Mouse (Mus musculus) heart, postnatal 0 days (tissue): ENCODE results near the gene Dnajc17. TPM values are rescaled to one million over a fixed set of nuclear protein-coding genes. Genes with fewer than 3 reads are reported as not detected.

ENCODE experiments used
- ATAC-seq: fragments of 200-750 bp; cut with Nextera tagmentation; 2 replicates; pipeline ENCODE4 v1.8.0; 2017; ENCODE audit warnings: low read depth, moderate number of reproducible peaks, moderate library complexity; ENCODE audit not compliant: insufficient read depth
- DNase-seq: peaks from one replicate; pipeline ENCODE4 v3.0.0-alpha.2; 2016; ENCODE audit warnings: low spot score
- H3K27ac ChIP-seq: fragments of 300-500 bp; sonication (generic); 2 replicates; pipeline ENCODE4 v1.5.1; 2014; ENCODE audit warnings: low read depth, mild to moderate bottlenecking
- H3K27me3 ChIP-seq: fragments of 300-500 bp; sonication (generic); 2 replicates; pipeline ENCODE4 v1.6.1; 2014; ENCODE audit warnings: low read length, mixed read lengths; ENCODE audit not compliant: control insufficient read depth, insufficient read depth
- H3K36me3 ChIP-seq: fragments of 300-500 bp; sonication (generic); replicated peaks from 2 replicates; pipeline ENCODE4 v1.6.1; 2014; ENCODE audit warnings: low read length, mixed read lengths; ENCODE audit not compliant: control insufficient read depth, insufficient read depth
- H3K4me1 ChIP-seq: fragments of 300-500 bp; sonication (generic); 2 replicates; pipeline ENCODE4 v1.6.1; 2014; ENCODE audit warnings: antibody characterized with exemption; ENCODE audit not compliant: control insufficient read depth, insufficient read depth
- H3K4me2 ChIP-seq: fragments of 300-500 bp; sonication (generic); 2 replicates; pipeline ENCODE4 v1.6.1; 2014; ENCODE audit warnings: low read depth, mild to moderate bottlenecking, low read length, moderate library complexity
- H3K4me3 ChIP-seq: fragments of 300-500 bp; sonication (generic); 2 replicates; pipeline ENCODE4 v1.5.1; 2014; ENCODE audit warnings: low read depth, low read length
- H3K9ac ChIP-seq: fragments of 300-500 bp; sonication (generic); replicated peaks from 2 replicates; pipeline ENCODE4 v1.6.1; 2014; ENCODE audit warnings: low read depth, low read length, mixed read lengths
- H3K9me3 ChIP-seq: fragments of 300-500 bp; sonication (generic); replicated peaks from 2 replicates; pipeline ENCODE4 v1.6.1; 2016; ENCODE audit warnings: low read length; ENCODE audit not compliant: control insufficient read depth
- CTCF ChIP-seq: IDR thresholded peaks from 2 replicates; pipeline ENCODE4 v1.5.1; 2016; ENCODE audit warnings: antibody characterized with exemption, control low read depth, low read depth
- EP300 ChIP-seq: IDR thresholded peaks from 2 replicates; pipeline ENCODE4 v1.6.1; 2016; ENCODE audit warnings: antibody characterized with exemption, low read depth
- WGBS: fragments of 180-500 bp; shearing (Covaris S2); extraction: QIAGEN DNeasy Blood & Tissue Kit; methylation state at CpG from one replicate; pipeline ENCODE4 v1.1.7; 2014; 5-methylcytosine and 5-hydroxymethylcytosine counted together
- polyA plus RNA-seq: library from polyadenylated mRNA; unstranded; fragments of >200 nt; fragmentation: Nextera tagmentation; extraction: Ambion mirVana; gene quantifications from 2 replicates; pipeline ENCODE4 v1.2.1, GENCODE M21; 2015
- total RNA-seq: library from RNA; depleted of rRNA; stranded (reverse); fragments of >200 nt; gene quantifications from 2 replicates; pipeline ENCODE4 v1.2.3, GENCODE M21; 2014; ENCODE audit warnings: low replicate concordance

Dnajc17 gene
- total and polyA plus RNA-seq, 2 experiments from 2014 or later, result 8.8 to 18.7 TPM

- H3K27me3 ChIP-seq, result no peaks in the 10 kb centered on the region
- H3K27ac ChIP-seq, result no peak overlapping the region
- DNase-seq (no peak), ATAC-seq (no peak)
- H3K4me1 ChIP-seq, result peaks cover 10% of the 10 kb centered on the region; the same call in 1 of the 2 replicates
- H3K9ac ChIP-seq, result no peak overlapping the region
- no peak overlapping the region for H3K4me3 ChIP-seq
- no peak for TF ChIP-seq CTCF
- TF ChIP-seq EP300, result no peak
- H3K36me3 ChIP-seq, result peaks cover 9% of the 10 kb centered on the region; the same call in 1 of the 2 replicates
- H3K4me2 ChIP-seq, result no peak overlapping the region
- WGBS, result 89% methylated on average over 5 of the region's 5 CpGs
- H3K9me3 ChIP-seq, result no peaks in the 10 kb centered on the region
Observed at GRCm38 (mm10) chr2:119177384-119177939, 31.1 kb downstream of the Dnajc17 start.

- Histone ChIP-seq H3K27me3 (no peaks in the 10 kb centered on the region), H3K36me3 (peaks cover 9% of the 10 kb centered on the region; the same call in 1 of the 2 replicates), H3K9me3 (no peaks in the 10 kb centered on the region), H3K9ac (no peak overlapping the region), H3K4me3 (no peak overlapping the region), H3K27ac (no peak overlapping the region), H3K4me2 (no peak overlapping the region), H3K4me1 (peaks cover 10% of the 10 kb centered on the region; the same call in 1 of the 2 replicates)
- ATAC-seq, result no peak
- 67% methylated on average over 3 of the region's 3 CpGs for WGBS
- no peak for DNase-seq
- TF ChIP-seq CTCF (no peak), EP300 (no peak)
Observed at GRCm38 (mm10) chr2:119176761-119177160, 31.8 kb downstream of the Dnajc17 start.

GRCm38 (mm10) chr2:119175614-119176013, 33.0 kb downstream of the Dnajc17 start:
- DNase-seq (no peak), ATAC-seq (no peak)
- TF ChIP-seq EP300 (no peak), CTCF (no peak)
- Histone ChIP-seq H3K27ac (no peak overlapping the region), H3K4me3 (no peak overlapping the region), H3K9ac (no peak overlapping the region), H3K36me3 (peaks cover 6% of the 10 kb centered on the region; the same call in 1 of the 2 replicates), H3K9me3 (no peaks in the 10 kb centered on the region), H3K4me2 (no peak overlapping the region), H3K27me3 (no peaks in the 10 kb centered on the region), H3K4me1 (peaks cover 10% of the 10 kb centered on the region; the same call in 1 of the 2 replicates)
- 53% methylated on average over 6 of the region's 6 CpGs for whole genome bisulfite sequencing

GRCm38 (mm10) chr2:119174866-119175265, 33.7 kb downstream of the Dnajc17 start:
- no peak for ATAC-seq
- no peak overlapping the region for H3K27ac ChIP-seq
- no peaks in the 10 kb centered on the region for H3K27me3 ChIP-seq
- no peak overlapping the region for H3K4me2 ChIP-seq
- H3K36me3 ChIP-seq, result no peaks in the 10 kb centered on the region; the same call in 1 of the 2 replicates
- peaks cover 10% of the 10 kb centered on the region; the same call in 1 of the 2 replicates for H3K4me1 ChIP-seq
- no peak overlapping the region for H3K9ac ChIP-seq
- H3K4me3 ChIP-seq, result no peak overlapping the region
- no peak for DNase-seq
- H3K9me3 ChIP-seq, result no peaks in the 10 kb centered on the region
- 64% methylated on average over 14 of the region's 14 CpGs for WGBS
- TF ChIP-seq EP300 (no peak), CTCF (no peak)

- Histone ChIP-seq H3K27me3 (no peaks in the 10 kb centered on the region), H3K9ac (no peak within 1 kb of the TSS), H3K4me3 (no peak within 1 kb of the TSS), H3K9me3 (no peaks in the 10 kb centered on the region), H3K4me2 (no peak within 1 kb of the TSS), H3K4me1 (peaks cover 10% of the 10 kb centered on the region; the same call in 1 of the 2 replicates), H3K36me3 (no peaks in the 10 kb centered on the region; the same call in 1 of the 2 replicates), H3K27ac (no peak within 1 kb of the TSS)
- no peak for TF ChIP-seq EP300
- no peak for TF ChIP-seq CTCF
- no peak for DNase-seq
- 56% methylated on average over 8 of the region's 8 CpGs for WGBS
- no peak for ATAC-seq
Observed at GRCm38 (mm10) chr2:119173991-119174651, 34.5 kb downstream of the Dnajc17 start, which contains the start of gene Gm14137. TSS of gene Gm14137 (plus strand) at chr2:119174509.
